Mouse (Mus musculus) myocyte (in vitro differentiated cells): Measurements from ENCODE around the gene Sun2. TPM values are rescaled to one million over a fixed set of nuclear protein-coding genes. Genes with fewer than 3 reads are reported as not detected.
A peak's percentile ranks its signal among the peaks of the same experiment; 100 is the strongest.

Source experiments
- H3K27me3 ChIP-seq: one replicate; pipeline ENCODE4 v1.6.1; 2011; ENCODE audit not compliant: control insufficient read depth, insufficient read depth, insufficient read length
- H3K36me3 ChIP-seq: one replicate; pipeline ENCODE4 v1.6.1; 2011; ENCODE audit not compliant: control insufficient read depth, insufficient read depth
- H3K4me2 ChIP-seq: one replicate; pipeline ENCODE4 v1.6.1; 2011; ENCODE audit warnings: low read depth, control low read depth
- H3K4me3 ChIP-seq: one replicate; pipeline ENCODE4 v1.5.1; 2011; ENCODE audit warnings: mild to moderate bottlenecking, control low read depth, moderate library complexity
- H3K79me2 ChIP-seq: one replicate; pipeline ENCODE4 v1.6.1; 2011; ENCODE audit not compliant: control insufficient read depth, insufficient read depth
- H3ac ChIP-seq: one replicate; pipeline ENCODE4 v1.6.1; 2011; ENCODE audit not compliant: control insufficient read depth, insufficient read length
- CEBPB ChIP-seq: IDR thresholded peaks from 2 replicates; pipeline ENCODE4 v1.6.1; 2011; ENCODE audit warnings: mild to moderate bottlenecking, moderate library complexity; ENCODE audit not compliant: poor library complexity, insufficient read depth, severe bottlenecking
- E2F4 ChIP-seq: IDR thresholded peaks from one replicate; pipeline ENCODE4 v1.6.1; 2011; ENCODE audit warnings: mild to moderate bottlenecking, control low read depth, moderate library complexity; ENCODE audit not compliant: insufficient read depth
- MAX ChIP-seq: IDR thresholded peaks from one replicate; pipeline ENCODE4 v1.6.1; 2011; ENCODE audit warnings: low read depth, mild to moderate bottlenecking, control low read depth
- MYOD1 ChIP-seq, 3 experiments: IDR thresholded peaks; one replicate each; pipeline ENCODE4 v1.6.1; 2011; ENCODE audit warnings: control low read depth in 2 of 3, low read depth in 2 of 3, mild to moderate bottlenecking in 2 of 3, moderate library complexity in 1 of 3; ENCODE audit not compliant: insufficient read length in 2 of 3, control insufficient read depth in 1 of 3
- MYOG ChIP-seq, 3 experiments: IDR thresholded peaks; one replicate each; pipeline ENCODE4 v1.6.1; 2011; ENCODE audit warnings: control low read depth in 2 of 3, low read depth in 2 of 3, mild to moderate bottlenecking in 2 of 3; ENCODE audit not compliant: insufficient read length in 2 of 3, control insufficient read depth in 1 of 3, insufficient read depth in 1 of 3
- POLR2A ChIP-seq: IDR thresholded peaks from one replicate; pipeline ENCODE4 v1.6.1; 2011; ENCODE audit warnings: low read depth, mild to moderate bottlenecking, control low read depth, moderate library complexity; ENCODE audit not compliant: insufficient read length
- POLR2AphosphoS2 ChIP-seq: IDR thresholded peaks from one replicate; pipeline ENCODE4 v1.6.1; 2011; ENCODE audit warnings: low read depth, control low read depth; ENCODE audit not compliant: insufficient read length
- REST ChIP-seq: IDR thresholded peaks from one replicate; pipeline ENCODE4 v1.6.1; 2011; ENCODE audit warnings: mild to moderate bottlenecking, control low read depth, moderate library complexity; ENCODE audit not compliant: insufficient read depth, insufficient read length
- SRF ChIP-seq: IDR thresholded peaks from one replicate; pipeline ENCODE4 v1.6.1; 2011; ENCODE audit warnings: low read depth; ENCODE audit not compliant: control insufficient read depth, insufficient read length
- TCF12 ChIP-seq: IDR thresholded peaks from one replicate; pipeline ENCODE4 v1.6.1; 2011; ENCODE audit warnings: mild to moderate bottlenecking, control low read depth; ENCODE audit not compliant: poor library complexity, insufficient read depth, severe bottlenecking
- TCF3 ChIP-seq: IDR thresholded peaks from one replicate; pipeline ENCODE4 v1.6.1; 2011; ENCODE audit warnings: low read depth, control low read depth; ENCODE audit not compliant: insufficient read length
- USF1 ChIP-seq: IDR thresholded peaks from one replicate; pipeline ENCODE4 v1.6.1; 2011; ENCODE audit warnings: low read depth, mild to moderate bottlenecking, control low read depth, moderate library complexity
- polyA plus RNA-seq: library from polyadenylated mRNA; unstranded; fragments of >200 nt; fragmentation: generic; extraction: Trizol; gene quantifications from one replicate; pipeline ENCODE4 v1.2.1, GENCODE M21; 2012; ENCODE audit warnings: missing spikeins

Sun2 gene
- polyA plus RNA-seq, 1 experiment = 78.0 TPM

DNA sequence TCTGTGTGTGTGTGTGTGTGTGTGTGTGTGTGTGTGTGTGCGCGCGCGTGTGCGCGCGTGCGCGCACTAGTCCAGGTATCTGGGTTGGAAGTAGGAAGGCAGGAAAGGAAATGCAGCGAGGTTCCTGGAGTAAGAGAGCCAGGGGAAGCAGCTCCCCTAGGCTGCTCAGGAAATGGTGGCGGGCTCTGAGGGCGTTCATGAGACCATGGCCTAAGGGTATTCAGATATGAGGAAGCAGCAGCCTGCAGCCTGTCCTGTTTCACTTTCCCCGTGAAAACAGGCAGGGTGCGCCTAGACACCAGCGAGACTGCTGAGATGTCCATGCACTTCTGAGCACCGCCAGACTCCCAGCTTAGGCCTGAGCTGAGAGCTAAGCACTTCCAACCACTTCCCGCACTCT, 9.4 kb upstream of the Sun2 start:
- Histone ChIP-seq H3K27me3 (no peaks in the 10 kb centered on the region), H3K79me2 (no peaks in the 10 kb centered on the region), H3K4me3 (no peak overlapping the region), H3K36me3 (no peaks in the 10 kb centered on the region), H3K4me2 (no peak overlapping the region), H3ac (no peak overlapping the region)
- TF ChIP-seq MYOD1 (IDR thresholded peaks at IDR 0.05; ENCODE audit: control insufficient read depth in 1 of 3, insufficient read length in 2 of 3, low read depth in 2 of 3) (no peak), CEBPB (no peak), MAX (no peak), E2F4 (no peak), REST (no peak), POLR2AphosphoS2 (no peak), TCF12 (no peak), SRF (no peak)

DNA sequence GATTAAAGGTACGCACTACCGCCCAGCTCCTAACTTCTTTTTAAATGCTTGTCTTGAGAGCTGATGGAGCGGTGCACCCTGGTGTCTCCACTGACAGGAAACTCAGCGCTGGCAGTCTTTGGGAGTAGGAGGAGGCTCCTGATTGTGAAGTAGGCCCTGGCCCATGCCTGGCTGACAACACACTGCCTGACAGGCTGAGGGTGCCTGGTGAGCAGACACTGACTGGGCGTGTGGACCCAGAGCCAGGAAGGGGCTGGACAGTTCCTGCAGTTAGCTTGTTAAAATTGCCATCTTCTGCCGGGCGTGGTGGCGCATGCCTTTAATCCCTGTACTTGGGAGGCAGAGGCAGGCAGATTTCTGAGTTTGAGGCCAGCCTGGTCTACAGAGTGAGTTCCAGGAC, 7.9 kb upstream of the Sun2 start:
- Histone ChIP-seq H3K4me2 (no peak overlapping the region), H3K4me3 (no peak overlapping the region), H3K36me3 (no peaks in the 10 kb centered on the region), H3K27me3 (no peaks in the 10 kb centered on the region), H3ac (no peak overlapping the region), H3K79me2 (no peaks in the 10 kb centered on the region)
- no peak for TF ChIP-seq MYOD1 (IDR thresholded peaks at IDR 0.05; ENCODE audit: control insufficient read depth in 1 of 3, insufficient read length in 2 of 3, low read depth in 2 of 3)
- TF ChIP-seq POLR2AphosphoS2 = peak; percentile 16

- Histone ChIP-seq H3K36me3 (no peaks in the 10 kb centered on the region), H3K4me2 (no peak overlapping the region), H3K27me3 (no peaks in the 10 kb centered on the region), H3K79me2 (no peaks in the 10 kb centered on the region), H3ac (no peak overlapping the region), H3K4me3 (no peak overlapping the region)
- no peak for TF ChIP-seq SRF
- no peak for TF ChIP-seq MYOG (IDR thresholded peaks at IDR 0.05; ENCODE audit: control insufficient read depth in 1 of 3, insufficient read depth in 1 of 3, insufficient read length in 2 of 3, low read depth in 2 of 3)
- TF ChIP-seq USF1 = no peak
- no peak for TF ChIP-seq REST
- TF ChIP-seq POLR2AphosphoS2 = no peak
- no peak for TF ChIP-seq MAX
- TF ChIP-seq E2F4 = no peak
- TF ChIP-seq TCF3 = no peak
- no peak for TF ChIP-seq TCF12
- no peak for TF ChIP-seq MYOD1 (IDR thresholded peaks at IDR 0.05; ENCODE audit: control insufficient read depth in 1 of 3, insufficient read length in 2 of 3, low read depth in 2 of 3)
- no peak for TF ChIP-seq CEBPB
- TF ChIP-seq POLR2A = no peak
These were observed 6.8 kb upstream of the Sun2 start for GRCm38 (mm10) chr15:79749162-79749561.

DNA sequence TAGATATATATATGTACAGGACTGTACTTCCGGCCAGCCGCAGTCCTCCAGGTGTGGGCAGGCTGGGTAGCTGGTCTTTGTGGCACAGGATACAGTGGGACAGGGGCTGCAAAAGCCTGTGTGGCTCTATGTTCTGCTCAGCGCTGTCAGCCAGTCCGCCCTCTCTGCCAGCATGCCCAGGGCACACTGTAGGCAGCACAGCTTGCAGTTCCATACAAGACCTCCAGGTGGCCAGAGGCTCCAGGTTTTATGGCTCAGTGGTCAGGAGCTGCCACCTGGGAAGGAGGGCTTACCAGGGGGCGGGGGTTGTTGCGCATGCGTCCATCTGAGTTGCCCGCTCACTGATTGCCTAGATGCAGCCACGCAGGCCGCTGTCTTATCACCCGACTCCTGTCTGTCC, 5.7 kb upstream of the Sun2 start:
- H3K27me3 ChIP-seq = no peaks in the 10 kb centered on the region
- TF ChIP-seq MAX (no peak), USF1 (no peak), POLR2AphosphoS2 (peak; percentile 35), SRF (no peak)
- H3K4me2 ChIP-seq = no peak overlapping the region
- no peaks in the 10 kb centered on the region for H3K79me2 ChIP-seq
- H3K36me3 ChIP-seq = no peaks in the 10 kb centered on the region
- H3K4me3 ChIP-seq = no peak overlapping the region
- H3ac ChIP-seq = no peak overlapping the region

GRCm38 (mm10) chr15:79745883-79746282, 3.5 kb upstream of the Sun2 start:
- no peak overlapping the region for H3K4me3 ChIP-seq
- TF ChIP-seq TCF3 (no peak), POLR2AphosphoS2 (no peak), MYOG (IDR thresholded peaks at IDR 0.05; ENCODE audit: control insufficient read depth in 1 of 3, insufficient read depth in 1 of 3, insufficient read length in 2 of 3, low read depth in 2 of 3) (peak in 1 of 3 experiments; percentile 33), TCF12 (no peak), MYOD1 (IDR thresholded peaks at IDR 0.05; ENCODE audit: control insufficient read depth in 1 of 3, insufficient read length in 2 of 3, low read depth in 2 of 3) (peak in 2 of 3 experiments; percentile 51 to 67), USF1 (no peak)
- no peak overlapping the region for H3ac ChIP-seq
- H3K27me3 ChIP-seq = no peaks in the 10 kb centered on the region
- no peak overlapping the region for H3K4me2 ChIP-seq
- no peaks in the 10 kb centered on the region for H3K36me3 ChIP-seq
- H3K79me2 ChIP-seq = peaks cover 10% of the 10 kb centered on the region

DNA sequence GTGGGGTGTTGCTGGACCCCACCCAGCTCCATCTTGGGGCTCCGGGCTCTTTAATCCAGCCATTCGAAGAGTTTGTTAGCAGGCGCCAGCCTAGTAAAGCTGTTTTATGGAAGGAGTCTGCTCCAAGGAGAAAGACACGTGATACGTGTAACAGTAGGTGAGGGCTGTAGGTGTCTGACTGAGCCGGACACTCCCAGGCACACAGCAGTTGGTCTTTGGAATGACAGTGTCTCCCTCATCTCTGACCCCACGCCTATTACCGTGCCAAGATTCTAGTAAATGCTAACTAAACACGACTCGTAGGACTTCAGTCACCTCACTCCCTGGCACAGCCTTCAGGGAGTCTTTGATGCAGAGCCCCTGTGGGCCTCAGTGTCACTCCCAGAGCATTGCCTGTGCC, 3.0 kb upstream of the Sun2 start:
- H3K79me2 ChIP-seq = peaks cover 15% of the 10 kb centered on the region
- H3K4me3 ChIP-seq = no peak overlapping the region
- no peaks in the 10 kb centered on the region for H3K27me3 ChIP-seq
- H3K4me2 ChIP-seq = no peak overlapping the region
- no peak overlapping the region for H3ac ChIP-seq
- H3K36me3 ChIP-seq = no peaks in the 10 kb centered on the region
- TF ChIP-seq TCF3 (no peak), REST (no peak), USF1 (no peak), TCF12 (no peak), E2F4 (no peak), MAX (no peak), SRF (no peak), POLR2A (no peak), MYOG (IDR thresholded peaks at IDR 0.05; ENCODE audit: control insufficient read depth in 1 of 3, insufficient read depth in 1 of 3, insufficient read length in 2 of 3, low read depth in 2 of 3) (no peak), CEBPB (no peak), MYOD1 (IDR thresholded peaks at IDR 0.05; ENCODE audit: control insufficient read depth in 1 of 3, insufficient read length in 2 of 3, low read depth in 2 of 3) (no peak), POLR2AphosphoS2 (no peak)
